Mouse (Mus musculus) adrenal gland, postnatal 14 days (tissue): ENCODE measurements around the gene Lingo2. TPM values are rescaled to one million over a fixed set of nuclear protein-coding genes. Genes with fewer than 3 reads are reported as not detected.
"Not testable (repeated sequence)": the region's sequence is repeated elsewhere in the genome, so short reads cannot be mapped to it uniquely, and the experiment has no call there.

Experiments
- DNase-seq: peaks from one replicate; pipeline ENCODE4 v3.0.0; 2021; ENCODE audit warnings: mixed read lengths
- total RNA-seq: library from RNA; stranded (reverse); gene quantifications from 2 replicates; pipeline ENCODE4 v1.2.3, GENCODE M21; 2021

The Lingo2 gene
- total RNA-seq, 1 experiment from 2014 or later = not detected

DNA sequence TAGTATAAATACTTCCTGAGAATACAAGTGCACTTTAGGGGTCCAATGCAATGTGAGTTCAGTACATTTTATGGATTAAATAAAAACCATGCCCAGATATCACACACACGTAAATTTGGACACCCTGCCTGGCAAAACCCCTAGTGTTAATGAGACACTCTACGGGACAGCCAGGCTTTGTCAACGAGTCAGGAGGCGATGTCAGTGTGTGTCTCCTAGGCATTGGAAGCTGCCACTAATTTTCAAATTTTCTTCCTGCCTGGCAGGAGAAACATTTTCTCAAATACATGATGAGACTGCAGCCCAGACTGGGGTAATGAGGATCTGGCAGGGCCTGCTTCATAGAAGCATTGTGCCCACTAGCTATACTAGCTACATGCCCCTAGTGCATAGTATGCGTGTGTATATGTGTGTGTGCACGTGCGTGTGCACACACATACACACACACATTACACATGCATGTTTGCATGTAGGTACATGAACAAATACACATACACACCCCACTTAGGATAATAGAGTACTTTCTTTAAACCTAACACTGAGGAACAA is 1128.2 kb downstream of the Lingo2 start:
- no peak for DNase-seq

- DNase-seq = no peak
Measured at GRCm38 (mm10) chr4:35820701-35821100, 1130.8 kb downstream of the Lingo2 start.

GRCm38 (mm10) chr4:35814698-35815097 is 1136.8 kb downstream of the Lingo2 start:
- no peak for DNase-seq

- DNase-seq = no peak
Measured at GRCm38 (mm10) chr4:35807497-35808210, 1143.9 kb downstream of the Lingo2 start.

DNA sequence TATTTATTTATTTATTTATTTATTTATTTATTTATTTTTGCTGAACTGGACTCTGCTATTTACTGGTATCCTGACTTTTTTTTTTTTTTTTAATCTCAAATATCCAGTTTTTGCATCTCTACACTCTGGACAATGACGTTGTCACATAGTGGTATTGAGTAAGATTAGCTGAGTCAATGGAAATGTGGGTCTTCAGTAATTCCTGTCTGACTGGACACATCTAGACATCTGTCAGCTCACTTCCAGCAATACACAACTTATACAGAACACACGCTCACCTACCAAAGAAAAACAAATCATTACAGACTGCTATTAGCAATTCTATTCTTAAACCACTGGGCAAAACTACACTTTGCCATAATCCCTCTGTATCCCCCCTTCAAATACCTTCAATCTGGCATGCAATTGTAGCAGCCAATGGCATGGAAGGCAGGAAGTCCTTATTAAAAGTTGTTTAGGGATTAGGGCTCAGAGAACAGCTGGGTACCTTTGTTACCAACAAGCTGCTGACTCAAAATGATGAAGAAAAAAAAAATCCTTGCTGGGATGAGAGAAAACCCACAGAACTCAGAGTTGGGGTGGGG is 1144.6 kb downstream of the Lingo2 start:
- no peak for DNase-seq

DNA sequence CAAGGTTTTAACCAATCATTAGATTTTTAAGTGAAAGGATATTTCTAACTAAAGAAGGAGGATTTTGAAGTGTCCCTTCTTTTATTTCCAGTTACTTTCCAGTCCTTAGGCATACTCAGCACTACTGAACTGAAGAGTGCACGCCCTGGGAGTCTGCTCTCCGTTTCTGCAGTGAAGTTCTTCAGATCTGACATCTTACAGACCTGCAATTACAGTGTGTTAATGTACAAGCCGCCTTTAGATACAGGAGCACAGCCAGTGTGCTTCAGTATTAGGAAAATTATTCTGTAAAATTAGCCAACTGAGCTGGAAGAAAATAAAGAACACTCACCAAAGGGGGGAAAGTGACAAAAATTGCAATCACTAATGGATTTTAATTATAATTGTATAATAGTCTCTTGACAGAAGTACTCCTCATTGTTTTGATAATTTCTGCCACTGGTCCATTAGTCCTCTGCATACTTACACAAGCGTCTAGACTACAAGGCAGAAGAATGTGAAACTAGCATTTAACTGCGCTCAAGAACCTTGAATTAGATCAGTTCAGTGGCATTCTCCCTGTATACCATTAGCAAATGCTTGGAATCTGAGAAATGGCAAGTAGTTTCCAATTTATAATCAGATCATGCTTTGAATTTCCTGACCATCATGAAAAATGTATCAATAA is 1167.2 kb downstream of the Lingo2 start:
- no peak for DNase-seq

DNA sequence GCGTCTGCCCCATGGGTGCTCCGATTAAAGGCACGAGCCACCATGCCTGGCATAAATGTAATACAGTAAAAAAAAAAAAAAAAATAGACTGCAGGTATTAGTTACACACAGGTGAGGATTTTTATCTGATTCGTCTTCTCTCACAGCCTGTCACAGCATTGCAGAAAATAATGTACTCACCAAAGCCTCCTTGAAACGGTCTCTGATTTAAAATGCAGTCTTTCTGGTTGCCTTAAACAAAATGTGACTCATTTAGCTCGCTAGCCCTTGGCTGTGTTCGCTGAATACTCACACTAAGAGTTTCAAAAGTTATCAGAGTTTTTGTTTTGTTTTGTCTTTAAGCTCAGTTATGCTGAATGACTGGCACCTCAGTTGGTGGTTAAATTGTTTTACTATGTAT is 1180.7 kb downstream of the Lingo2 start:
- no peak for DNase-seq

- no peak for DNase-seq
Measured at GRCm38 (mm10) chr4:35766905-35767304, 1184.6 kb downstream of the Lingo2 start.

DNA sequence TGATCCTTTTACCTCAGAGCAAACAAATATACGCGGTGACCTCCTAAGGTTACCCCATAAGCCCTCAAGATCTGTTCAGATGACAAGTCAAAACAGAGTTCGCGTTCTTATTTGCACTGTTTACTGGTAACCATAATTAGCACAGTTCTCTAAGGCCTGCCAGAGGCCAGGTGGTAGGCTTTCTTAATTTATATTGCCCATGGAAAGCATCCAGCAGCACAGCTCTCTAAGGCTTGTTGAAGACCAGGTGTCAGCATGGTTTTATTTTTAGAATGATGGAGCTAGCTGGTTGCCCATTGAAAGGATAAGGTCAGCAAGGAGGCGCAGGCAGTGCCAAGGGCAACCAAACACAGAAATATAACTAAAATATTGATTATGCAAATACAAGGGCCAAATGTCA is 1190.4 kb downstream of the Lingo2 start:
- no peak for DNase-seq

GRCm38 (mm10) chr4:35752121-35752860 is 1199.3 kb downstream of the Lingo2 start:
- DNase-seq = no peak

- no peak for DNase-seq
Measured at GRCm38 (mm10) chr4:35746693-35747092, 1204.9 kb downstream of the Lingo2 start.

DNA sequence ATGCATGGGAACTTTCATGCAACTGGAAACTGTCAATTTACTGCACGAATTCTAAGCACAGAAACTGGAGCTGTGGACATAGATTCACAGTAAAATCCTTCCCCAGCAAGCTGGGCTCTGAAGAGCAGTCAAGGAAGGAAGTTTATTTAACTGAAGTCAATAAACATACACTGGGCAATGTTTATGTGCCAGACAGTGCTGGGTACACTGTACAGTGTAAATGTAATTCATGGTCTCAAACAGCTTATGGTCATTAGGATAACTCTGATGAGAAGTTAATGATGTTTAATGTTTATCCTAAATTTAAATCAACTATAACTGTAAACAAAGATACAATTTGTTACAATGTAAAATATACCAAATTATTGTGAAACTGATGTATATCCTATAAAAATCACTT is 1226.8 kb downstream of the Lingo2 start:
- DNase-seq = no peak

- no peak for DNase-seq
Measured at GRCm38 (mm10) chr4:35704126-35704525, 1247.4 kb downstream of the Lingo2 start.

DNA sequence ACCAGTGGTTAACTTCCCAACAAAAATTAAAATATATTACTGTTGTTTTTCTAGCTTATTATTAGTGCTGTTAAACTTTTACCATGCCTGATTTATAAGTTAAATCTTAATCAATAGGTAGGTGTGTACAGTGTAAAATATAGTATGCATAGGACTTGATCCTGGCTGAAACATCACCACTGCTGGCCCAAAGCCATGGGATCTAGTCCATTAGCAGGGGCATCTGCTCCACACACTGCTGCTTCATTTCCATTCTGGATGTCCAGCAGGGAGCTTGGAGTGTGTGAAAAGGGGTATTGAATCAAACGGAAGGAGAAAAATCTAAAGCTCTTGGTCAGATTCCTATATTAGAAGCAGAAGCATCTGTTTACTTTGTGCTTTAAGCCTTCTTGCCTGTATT is 1248.9 kb downstream of the Lingo2 start:
- no peak for DNase-seq

DNA sequence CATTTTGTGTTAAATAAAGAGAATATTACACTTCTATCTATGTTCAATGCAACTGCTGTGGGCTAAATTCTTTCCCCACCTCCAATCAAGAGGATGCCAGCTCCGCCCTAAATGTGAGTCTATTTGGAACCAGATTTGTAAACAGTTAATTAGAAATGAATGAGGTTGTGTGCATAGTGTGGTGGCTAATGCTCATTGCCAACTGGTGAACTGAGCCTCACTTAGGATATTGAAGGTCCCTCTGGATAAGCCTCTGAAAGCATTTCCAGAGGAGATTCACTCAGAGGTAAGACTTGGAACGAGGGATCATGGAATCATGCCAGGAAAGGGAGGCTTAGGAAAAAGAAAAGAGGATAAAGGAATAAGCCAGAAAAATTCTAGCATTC is 1256.4 kb downstream of the Lingo2 start:
- DNase-seq = no peak

DNA sequence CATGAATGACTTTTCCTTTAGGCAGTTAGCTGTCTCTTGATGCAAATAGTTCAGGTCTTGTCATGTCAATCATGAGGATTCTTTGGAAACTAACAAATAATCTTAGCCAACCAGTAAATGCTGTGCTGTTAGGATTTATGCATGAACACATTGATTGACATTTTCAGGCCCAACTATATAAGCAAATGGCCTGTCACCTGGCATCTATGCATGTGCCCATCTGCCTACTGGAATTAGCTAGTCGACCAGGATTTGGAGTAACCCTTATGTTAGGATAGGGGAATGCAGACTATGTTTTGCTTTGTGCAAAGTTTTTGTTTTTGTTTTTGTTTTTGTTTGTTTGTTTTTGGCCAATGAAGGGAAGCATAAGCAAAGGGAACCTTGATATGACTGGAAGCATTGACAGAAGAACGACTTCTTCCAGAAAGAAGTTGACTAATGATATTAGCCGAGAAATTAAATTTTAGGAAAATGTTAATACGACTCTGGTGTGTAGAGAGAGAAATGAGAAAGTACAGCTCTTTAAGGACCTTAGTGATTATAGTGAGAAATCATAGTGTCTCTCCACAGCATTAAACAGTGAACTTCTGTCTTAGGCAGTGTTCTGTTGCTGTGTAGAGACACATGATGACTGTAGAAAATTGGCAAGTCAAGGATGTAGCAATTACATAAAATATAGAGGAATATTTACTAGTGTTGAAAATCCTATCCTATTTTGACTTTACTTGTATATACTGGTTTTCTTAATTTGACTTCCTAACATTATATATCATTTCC is 1257.0 kb downstream of the Lingo2 start:
- DNase-seq = no peak

DNA sequence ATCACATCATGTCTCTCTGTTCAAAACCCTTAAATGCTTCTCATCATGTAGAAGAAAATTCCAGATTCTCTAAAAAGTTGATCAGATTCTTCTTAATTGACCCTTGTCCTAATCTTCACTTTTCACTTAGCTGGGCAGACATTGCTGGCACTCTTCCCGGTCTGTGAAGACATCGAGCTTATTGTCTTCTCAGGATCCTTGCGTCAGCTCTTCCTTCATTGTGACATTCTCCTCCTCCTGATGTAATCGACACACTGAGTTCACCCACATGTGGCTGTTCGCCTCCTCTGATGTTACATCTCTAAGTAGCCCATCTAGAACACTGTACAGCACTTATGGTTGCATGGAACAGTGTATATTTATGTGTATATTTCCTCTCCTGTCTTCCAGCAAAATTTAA is 1261.0 kb downstream of the Lingo2 start:
- no peak for DNase-seq

GRCm38 (mm10) chr4:35688498-35689240 is 1262.9 kb downstream of the Lingo2 start:
- not testable (repeated sequence) for DNase-seq
